Mouse (Mus musculus) right cerebral cortex, postnatal 14 days (tissue): ENCODE measurements at regions not wholly inside any gene's neighbourhood (a gene's known extent, or its start where the extent isn't known, plus 50 kb on each side); places are given as distances from the start of the nearest gene placed in this dataset.

Experiments used
- DNase-seq: peaks from one replicate; pipeline ENCODE4 v3.0.0; 2022

GRCm38 (mm10) chr6:148719062-148719461 is 112.2 kb downstream of the Ipo8 start:
- DNase-seq = no peak

GRCm38 (mm10) chr6:148710406-148710805 is 120.9 kb downstream of the Ipo8 start:
- no peak for DNase-seq

GRCm38 (mm10) chr6:148708389-148708788 is 122.9 kb downstream of the Ipo8 start:
- no peak for DNase-seq

- peak; percentile 17 for DNase-seq
These were observed 125.6 kb downstream of the Ipo8 start for GRCm38 (mm10) chr6:148705711-148706110.

GRCm38 (mm10) chr6:148693329-148693728 is 137.9 kb downstream of the Ipo8 start:
- DNase-seq = no peak

- DNase-seq = peak; percentile 79
These were observed 143.5 kb downstream of the Ipo8 start for GRCm38 (mm10) chr6:148687770-148688169.

GRCm38 (mm10) chr6:148660152-148660551 is 171.1 kb downstream of the Ipo8 start:
- DNase-seq = no peak

- DNase-seq = no peak
These were observed 178.1 kb downstream of the Ipo8 start for GRCm38 (mm10) chr6:148653216-148653615.

GRCm38 (mm10) chr6:148652434-148652833 is 178.8 kb downstream of the Ipo8 start:
- DNase-seq = no peak

- DNase-seq = no peak
These were observed 183.6 kb downstream of the Ipo8 start for GRCm38 (mm10) chr6:148647423-148648390.

GRCm38 (mm10) chr6:148640595-148640994 is 190.7 kb downstream of the Ipo8 start:
- no peak for DNase-seq

GRCm38 (mm10) chr6:148634148-148634547 is 190.0 kb upstream of the Tmtc1 start:
- DNase-seq = no peak

GRCm38 (mm10) chr6:148627090-148627605 is 183.0 kb upstream of the Tmtc1 start:
- no peak for DNase-seq

- DNase-seq = no peak
These were observed 179.1 kb upstream of the Tmtc1 start for GRCm38 (mm10) chr6:148623119-148623770.

- no peak for DNase-seq
These were observed 175.8 kb upstream of the Tmtc1 start for GRCm38 (mm10) chr6:148620034-148620433.

GRCm38 (mm10) chr6:148615931-148616330 is 171.7 kb upstream of the Tmtc1 start:
- no peak for DNase-seq

GRCm38 (mm10) chr6:148615442-148615841 is 171.3 kb upstream of the Tmtc1 start:
- DNase-seq = no peak

- no peak for DNase-seq
These were observed 164.7 kb upstream of the Tmtc1 start for GRCm38 (mm10) chr6:148608881-148609280.

- DNase-seq = no peak
These were observed 161.0 kb upstream of the Tmtc1 start for GRCm38 (mm10) chr6:148605226-148605625.

- DNase-seq = no peak
These were observed 160.6 kb upstream of the Tmtc1 start for GRCm38 (mm10) chr6:148604790-148605189.

- DNase-seq = no peak
These were observed 159.7 kb upstream of the Tmtc1 start for GRCm38 (mm10) chr6:148603878-148604277.

GRCm38 (mm10) chr6:148603460-148603859 is 159.3 kb upstream of the Tmtc1 start:
- no peak for DNase-seq

GRCm38 (mm10) chr6:148602894-148603293 is 158.7 kb upstream of the Tmtc1 start:
- DNase-seq = no peak

GRCm38 (mm10) chr6:148600934-148601333 is 156.7 kb upstream of the Tmtc1 start:
- DNase-seq = no peak
